Mouse (Mus musculus): ENCODE measurements around the gene Atrip.

GRCm38 (mm10) chr9:109059136-109059903 lies 14.6 kb downstream of the Atrip start, which contains the start of gene Trex1:
- TF ChIP-seq POLR2A (IDR thresholded peaks at IDR 0.05; ENCODE audit: extremely low read depth, insufficient read depth, low read length) (peak; percentile 90), CTCF (IDR thresholded peaks at IDR 0.05; ENCODE audit: low read depth, low read length) (peak; percentile 98)

Measured in liver, adult 2 months (tissue).